In the genomic region with DNA sequence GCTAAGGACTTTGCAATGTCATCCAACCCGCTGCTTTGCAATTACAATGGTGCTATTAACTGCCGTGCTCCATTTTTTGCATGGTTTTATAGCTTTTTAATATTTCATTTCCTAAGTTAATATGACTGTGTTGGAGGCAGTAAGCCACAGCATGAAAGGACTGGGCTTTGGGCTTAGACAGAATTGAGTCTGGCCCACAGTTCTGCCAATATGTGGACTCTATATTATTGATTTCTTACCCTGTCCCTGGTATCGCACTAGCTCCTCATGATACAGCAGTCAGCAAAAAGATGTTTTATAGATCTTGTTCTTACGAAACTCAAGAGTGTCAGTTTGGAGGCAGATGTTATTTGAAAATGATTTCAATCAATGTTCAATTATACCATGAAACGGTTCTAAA, we compare ENCODE assay signal across 17 mouse cellular contexts. TPM values are rescaled to one million over a fixed set of nuclear protein-coding genes. Genes with fewer than 3 reads are reported as not detected.
"Had no signal": no experiment of that assay in that cellular context is flagged by ENCODE, and none has a peak within 500 bp of the region (broad histone marks: within the 10 kb centered on the region; RNA-seq: fewer than 3 reads in every experiment).

No protein-coding gene starts in this region.

- H3K4me1 ChIP-seq: liver, embryonic 12.5 days; midbrain, embryonic 15.5 days; neural tube, embryonic 12.5 days had no signal

- ATAC-seq: liver, embryonic 12.5 days; midbrain, embryonic 13.5 days; midbrain, embryonic 15.5 days had no signal

- H3K36me3 ChIP-seq: liver, embryonic 12.5 days; midbrain, embryonic 10.5 days; midbrain, embryonic 13.5 days; midbrain, embryonic 15.5 days; neural tube, embryonic 12.5 days had no signal

- DNase-seq: lung, adult 18-20 months; lung, embryonic 14.5 days; lung, postnatal 10 days; lung, postnatal 4 days; right cerebral cortex, postnatal 14 days; thymus, adult 2 months; thymus, postnatal 25 days; thymus, postnatal 4 days had no signal

- H3K27ac ChIP-seq: liver, embryonic 12.5 days; liver, embryonic 14.5 days; midbrain, embryonic 10.5 days; midbrain, embryonic 13.5 days; midbrain, embryonic 15.5 days; neural tube, embryonic 12.5 days had no signal

- H3K9ac ChIP-seq: liver, embryonic 12.5 days; liver, embryonic 14.5 days; lung, embryonic 14.5 days; midbrain, embryonic 13.5 days; midbrain, embryonic 15.5 days; neural tube, embryonic 12.5 days had no signal

- H3K4me3 ChIP-seq: liver, embryonic 12.5 days; midbrain, embryonic 10.5 days; midbrain, embryonic 13.5 days; midbrain, embryonic 15.5 days; myocyte; neural tube, embryonic 12.5 days had no signal

- H3K27me3 ChIP-seq: liver, embryonic 12.5 days; midbrain, embryonic 13.5 days; midbrain, embryonic 15.5 days; neural tube, embryonic 12.5 days had no signal

- H3K9me3 ChIP-seq: liver, embryonic 12.5 days; midbrain, embryonic 10.5 days; midbrain, embryonic 13.5 days; midbrain, embryonic 15.5 days; neural tube, embryonic 12.5 days had no signal

- H3K4me2 ChIP-seq: liver, embryonic 12.5 days; lung, embryonic 14.5 days; midbrain, embryonic 13.5 days; midbrain, embryonic 15.5 days; neural tube, embryonic 12.5 days had no signal

RNA-seq across cellular contexts. Expression of a gene that starts 5.9 kb away (rescaled TPM):
- total RNA-seq: megakaryocyte, adult 5-6 weeks; megakaryocyte-erythroid progenitor cell, adult 5-6 weeks had no signal
- polyA plus RNA-seq: midbrain, embryonic 10.5 days; myocyte had no signal
